Mouse (Mus musculus): ENCODE measurements around the gene Osgin1.

Osgin1 gene

DNA sequence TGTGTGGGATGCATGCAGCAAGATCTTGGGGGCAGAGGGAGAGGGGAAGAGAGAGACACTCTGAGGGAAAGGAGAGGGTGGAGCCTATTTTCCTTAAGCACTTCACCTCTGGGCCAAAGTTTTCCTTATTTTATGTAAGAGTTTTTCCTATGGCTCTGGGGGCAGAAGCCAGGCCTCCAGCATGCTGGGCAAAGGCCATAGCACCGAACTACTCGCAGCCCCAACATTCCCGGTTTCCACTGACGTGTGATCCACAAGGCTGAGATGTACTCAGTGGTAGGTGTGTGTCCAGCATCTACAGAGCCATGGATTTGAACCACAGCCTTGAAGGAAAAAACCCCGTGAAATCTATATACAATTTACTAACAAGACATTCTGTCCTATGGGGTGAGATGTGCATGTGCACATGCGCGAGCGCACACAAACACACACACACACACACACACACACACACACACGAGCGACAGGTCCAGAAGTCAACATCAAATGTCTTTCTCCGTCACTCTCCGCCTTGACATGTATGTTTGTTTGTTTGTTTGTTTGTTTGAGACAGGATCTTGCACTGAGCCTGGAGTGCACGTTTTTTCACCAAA is at the start of gene Osgin1:
Gene Osgin1 (plus strand): TSS at position 543 of the 593 bp plus-strand sequence.
- no peak for DNase-seq (ENCODE audit: low spot score)

DNA sequence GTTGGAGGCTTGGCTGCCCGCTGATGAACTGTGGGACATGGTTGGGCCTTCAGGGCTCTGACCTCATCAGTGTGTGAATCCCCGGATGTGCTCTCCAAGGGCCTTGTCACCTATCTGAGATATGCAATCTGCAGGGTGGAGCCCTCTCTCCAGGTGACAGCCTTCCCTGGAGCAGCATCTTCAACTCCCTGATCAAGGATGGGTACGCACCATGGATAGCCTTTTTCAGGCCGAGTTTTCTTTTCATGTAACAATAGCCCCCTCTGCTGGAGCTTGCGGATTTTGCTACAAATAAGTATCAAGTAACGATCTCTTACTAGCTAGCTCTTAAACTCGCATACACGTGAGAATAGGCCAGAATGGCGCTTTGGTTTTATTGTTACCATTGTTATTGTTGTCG is 49.4 kb upstream of the Osgin1 start:
- DNase-seq (ENCODE audit: low spot score): peak; percentile 32

DNA sequence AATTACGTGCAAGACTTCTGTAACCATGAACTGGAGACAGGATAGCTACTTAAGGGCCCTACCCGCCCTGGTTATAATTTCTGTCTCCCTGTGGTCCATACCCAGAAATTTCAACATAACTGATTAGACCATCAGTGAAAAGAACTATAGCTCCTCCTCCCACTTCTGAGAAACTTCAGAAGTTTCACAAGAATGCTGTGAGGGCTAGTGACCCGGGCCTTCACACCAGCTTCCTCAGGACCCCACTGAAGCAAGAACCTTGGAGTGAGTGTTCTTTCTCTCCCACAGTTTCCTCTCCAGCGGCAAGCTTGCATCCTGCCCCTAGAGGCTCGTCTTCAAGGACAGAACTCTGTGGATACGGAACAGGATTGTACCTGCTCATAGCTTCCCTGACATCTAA is 48.1 kb upstream of the Osgin1 start:
- DNase-seq (ENCODE audit: low spot score): no peak

DNA sequence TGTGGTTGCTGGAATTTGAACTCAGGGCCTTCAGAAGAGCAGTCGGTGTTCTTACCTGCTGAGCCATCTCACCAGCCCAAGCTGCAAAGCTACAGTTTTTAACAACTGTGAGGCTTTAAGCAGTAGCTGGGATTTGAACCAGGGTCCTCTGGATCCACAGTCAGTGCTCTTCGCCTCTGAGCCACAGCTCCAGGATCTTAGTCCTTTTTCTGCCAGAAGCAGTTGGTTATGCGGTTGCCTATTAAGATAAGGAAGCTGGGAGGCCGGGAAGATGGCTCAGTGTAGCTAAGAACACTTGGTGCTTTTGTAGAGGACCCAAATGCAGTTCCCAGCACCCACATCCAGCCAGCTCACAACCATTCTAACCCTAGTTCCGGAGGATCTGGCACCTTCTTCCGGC is 46.9 kb upstream of the Osgin1 start:
- no peak for DNase-seq (ENCODE audit: low spot score)

DNA sequence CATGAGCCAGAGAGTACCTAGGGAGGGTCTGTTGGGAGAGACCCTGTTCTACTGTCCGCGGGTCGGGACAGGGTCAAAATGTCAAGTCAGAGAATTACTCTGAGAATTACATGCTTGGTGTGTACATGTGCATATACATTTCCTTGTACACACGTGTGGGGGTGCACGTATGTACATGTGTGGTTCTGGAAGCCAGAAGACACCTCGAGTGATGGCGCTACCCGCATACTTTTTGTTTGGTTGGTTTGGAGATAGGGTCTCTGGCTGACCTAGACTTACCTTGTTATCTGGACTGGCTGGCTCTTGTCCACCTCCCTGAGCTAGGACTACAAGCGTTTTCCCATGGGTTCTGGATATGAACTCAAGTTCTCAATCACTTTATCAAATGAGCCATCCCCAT is 39.8 kb upstream of the Osgin1 start:
- DNase-seq (ENCODE audit: low spot score): no peak

DNA sequence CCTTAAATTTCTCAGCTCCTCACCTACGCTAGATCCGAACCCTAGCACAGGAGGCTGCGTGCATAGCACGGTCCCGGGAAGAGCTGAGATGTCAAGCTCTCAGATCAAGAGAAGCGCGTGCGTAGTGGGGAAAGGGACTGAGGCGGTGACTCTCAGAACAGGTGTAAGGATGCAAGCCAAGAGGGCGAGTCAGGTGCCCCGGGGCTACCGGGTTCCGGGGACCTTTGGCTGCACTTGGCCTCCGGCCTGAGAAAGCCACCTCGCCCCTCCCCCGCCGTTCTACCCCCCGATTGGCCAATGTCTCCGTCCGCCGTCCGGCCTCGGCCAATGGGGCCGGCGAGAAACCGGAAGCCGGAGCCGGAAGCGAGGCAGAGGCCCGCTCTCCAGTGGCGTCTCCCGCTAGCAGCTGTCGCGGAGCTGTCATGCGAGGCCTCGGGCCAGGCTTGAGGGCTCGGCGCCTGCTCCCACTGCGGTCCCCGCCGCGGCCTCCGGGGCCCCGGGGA is 39.3 kb upstream of the Osgin1 start, which contains the start of gene Mlycd:
Gene Mlycd (plus strand): TSS at position 355 of the 503 bp plus-strand sequence.
- peak; percentile 77 for DNase-seq (ENCODE audit: low spot score)

DNA sequence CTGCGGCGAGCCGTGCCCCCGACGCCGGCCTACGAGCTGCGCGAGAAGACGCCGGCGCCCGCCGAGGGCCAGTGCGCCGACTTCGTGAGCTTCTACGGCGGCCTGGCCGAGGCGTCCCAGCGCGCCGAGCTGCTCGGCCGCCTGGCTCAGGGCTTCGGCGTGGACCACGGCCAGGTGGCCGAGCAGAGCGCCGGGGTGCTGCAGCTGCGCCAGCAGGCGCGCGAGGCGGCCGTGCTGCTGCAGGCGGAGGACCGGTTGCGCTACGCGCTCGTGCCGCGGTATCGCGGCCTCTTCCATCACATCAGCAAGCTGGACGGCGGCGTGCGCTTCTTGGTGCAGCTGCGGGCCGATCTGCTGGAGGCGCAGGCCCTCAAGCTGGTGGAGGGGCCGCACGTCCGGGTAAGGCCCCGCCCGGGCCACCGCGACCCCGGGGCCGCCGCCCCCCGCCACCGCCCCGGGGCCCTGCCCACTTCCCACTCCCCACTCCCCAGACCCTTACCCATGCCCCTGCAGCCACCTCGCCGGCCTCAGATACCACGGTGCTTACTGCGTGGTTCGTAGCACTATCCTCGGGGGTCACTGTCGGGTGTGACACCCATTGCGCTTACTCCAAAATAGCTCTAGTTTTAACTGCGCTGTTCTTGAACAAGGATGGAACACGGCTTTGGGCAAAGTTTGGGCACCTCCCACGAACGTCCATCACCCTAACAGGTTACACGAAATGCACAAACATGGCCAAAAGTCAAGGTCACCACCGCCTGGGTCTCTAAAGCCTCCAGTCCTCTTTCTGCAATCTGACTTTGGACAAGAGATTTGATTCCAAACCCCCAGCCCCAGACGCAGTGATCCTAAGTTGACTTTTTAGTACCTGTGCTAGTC is 38.6 kb upstream of the Osgin1 start:
- DNase-seq (ENCODE audit: low spot score): no peak

DNA sequence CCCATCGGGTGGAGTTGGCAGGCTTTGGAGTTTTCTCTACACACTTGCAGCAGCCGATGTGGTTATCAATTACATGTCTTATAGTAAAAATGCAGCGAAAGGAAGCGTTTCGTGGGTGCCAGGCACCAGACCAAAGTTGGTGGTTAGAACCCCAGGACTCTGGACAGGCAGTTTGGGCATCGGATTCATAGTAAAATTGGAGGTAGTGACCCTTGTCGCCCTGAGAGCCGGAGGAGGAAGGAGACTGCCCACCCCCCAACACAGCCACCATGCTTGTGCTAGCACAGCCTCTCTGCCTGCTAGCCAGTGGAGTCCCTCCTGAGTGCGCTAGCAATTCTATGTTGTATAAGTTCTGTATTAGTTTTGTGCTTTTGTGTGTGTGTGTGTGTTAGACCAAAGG is 35.4 kb upstream of the Osgin1 start:
- DNase-seq (ENCODE audit: low spot score): no peak

DNA sequence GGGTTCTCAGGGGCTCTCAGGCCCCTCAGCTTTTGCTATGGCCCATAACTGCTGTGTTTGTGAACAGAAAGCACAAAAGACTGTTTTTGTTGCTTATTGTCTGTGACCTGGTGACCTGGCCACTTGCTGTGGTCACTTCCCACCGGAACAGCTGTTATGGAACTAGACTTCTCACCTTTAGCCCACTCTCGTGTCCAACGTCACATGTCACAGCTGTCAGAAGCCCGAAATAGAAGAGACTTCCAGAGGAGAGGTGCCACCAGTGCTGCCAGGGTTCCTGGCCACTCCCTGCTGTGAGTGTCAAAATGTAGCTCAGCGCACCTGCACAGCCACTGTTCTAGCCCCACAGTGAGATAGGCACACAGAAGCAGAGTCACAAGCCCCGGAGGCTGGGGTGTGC is 34.7 kb upstream of the Osgin1 start:
- DNase-seq (ENCODE audit: low spot score): no peak

DNA sequence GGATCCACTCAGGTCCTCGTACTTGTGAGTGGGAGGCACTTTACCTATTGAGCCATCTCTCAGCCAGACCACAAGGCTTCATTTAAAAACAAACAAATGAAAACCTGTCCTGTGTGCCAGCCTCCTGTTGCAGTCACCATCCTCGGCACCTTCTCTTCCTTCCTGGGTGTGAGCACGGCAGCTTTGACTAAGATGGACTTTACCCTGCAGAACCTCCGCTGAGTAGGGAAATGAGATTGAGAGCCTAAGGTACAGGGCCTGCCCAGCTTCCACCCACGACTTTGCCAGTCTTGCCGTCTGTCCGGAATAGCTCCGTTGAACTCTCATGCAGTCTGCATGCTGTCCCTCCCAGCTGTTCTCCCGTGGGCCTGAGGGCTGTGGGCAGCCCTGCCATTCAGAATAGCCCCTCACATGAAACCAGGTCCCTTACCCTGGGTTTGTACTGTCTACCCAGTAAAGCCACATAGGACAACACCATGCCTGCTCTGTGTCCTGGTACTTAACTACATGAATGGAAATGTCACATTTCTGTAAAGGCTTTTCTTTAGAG is 33.7 kb upstream of the Osgin1 start:
- no peak for DNase-seq (ENCODE audit: low spot score)

DNA sequence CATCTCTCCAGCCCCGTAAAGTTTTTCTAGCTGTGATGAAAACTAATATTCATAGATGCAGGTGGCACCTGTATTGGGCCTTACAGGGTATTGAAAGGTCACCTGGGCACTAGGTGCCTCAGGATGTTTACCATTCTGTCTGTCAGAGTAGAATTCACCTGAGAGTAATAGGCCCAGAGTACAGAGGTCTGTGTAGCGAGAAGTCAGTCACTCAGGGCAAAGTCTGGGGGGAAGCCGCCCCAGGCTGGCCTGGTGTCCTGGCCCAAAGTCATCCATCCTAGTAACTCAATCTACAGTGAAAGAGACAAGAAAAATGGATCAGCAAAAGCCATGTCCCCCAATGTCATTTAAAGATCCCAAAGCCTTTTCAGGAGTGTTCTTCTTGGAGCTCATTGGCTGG is 33.0 kb upstream of the Osgin1 start:
- DNase-seq (ENCODE audit: low spot score): no peak

DNA sequence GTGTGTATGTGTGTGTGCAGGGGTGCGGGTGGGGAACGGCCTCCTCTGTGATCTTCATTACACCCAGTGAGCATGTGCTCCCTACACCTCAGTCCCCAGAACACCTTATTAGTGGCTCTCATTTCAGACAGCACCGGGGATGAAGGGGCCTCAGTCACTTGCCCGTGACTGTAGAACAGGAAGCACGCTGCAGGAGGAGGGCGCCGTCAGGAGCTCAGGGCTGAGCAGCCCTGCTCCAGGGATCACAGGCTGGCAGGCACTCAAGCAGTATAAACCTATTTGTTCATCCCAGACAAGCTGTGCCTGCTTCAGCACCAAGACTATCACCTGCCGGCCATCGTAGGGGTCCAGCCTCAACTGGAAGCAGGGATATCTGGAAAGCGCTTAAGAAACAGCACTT is 30.0 kb upstream of the Osgin1 start:
- DNase-seq (ENCODE audit: low spot score): no peak

DNA sequence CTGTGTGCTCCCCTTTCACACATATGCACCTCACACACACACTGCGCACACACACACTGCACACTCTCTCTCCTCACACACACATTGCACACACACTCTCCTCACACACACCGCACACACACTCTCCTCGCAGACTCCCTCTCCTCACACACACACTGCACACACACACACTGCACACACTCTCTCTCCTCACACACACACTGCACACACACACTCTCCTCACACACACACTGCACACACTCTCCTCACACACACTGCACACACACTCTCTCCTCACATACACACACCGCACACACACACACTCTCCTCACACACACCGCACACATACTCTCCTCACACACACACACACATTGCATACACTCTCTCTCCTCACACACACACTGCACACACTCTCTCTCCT is 29.3 kb upstream of the Osgin1 start:
- no peak for DNase-seq (ENCODE audit: low spot score)

DNA sequence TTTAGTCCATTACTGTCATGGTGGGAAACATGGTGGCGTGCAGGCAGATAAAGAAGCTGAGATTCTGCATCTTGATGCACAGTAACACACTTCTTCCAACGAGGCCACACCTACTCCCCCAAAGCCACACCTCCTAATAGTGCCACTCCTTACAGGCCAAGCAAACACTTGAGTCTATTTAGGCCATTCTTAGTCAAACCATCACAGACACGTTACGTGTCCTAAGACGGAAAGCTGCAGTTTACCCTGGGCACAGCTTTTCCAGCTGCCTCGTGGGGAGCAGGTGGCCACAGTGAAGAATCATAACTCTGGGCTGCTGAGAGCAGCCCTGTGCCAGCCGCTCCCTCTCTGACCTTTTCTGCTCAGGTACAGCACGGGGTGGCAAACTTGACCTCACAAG is 25.6 kb upstream of the Osgin1 start:
- no peak for DNase-seq (ENCODE audit: low spot score)

DNA sequence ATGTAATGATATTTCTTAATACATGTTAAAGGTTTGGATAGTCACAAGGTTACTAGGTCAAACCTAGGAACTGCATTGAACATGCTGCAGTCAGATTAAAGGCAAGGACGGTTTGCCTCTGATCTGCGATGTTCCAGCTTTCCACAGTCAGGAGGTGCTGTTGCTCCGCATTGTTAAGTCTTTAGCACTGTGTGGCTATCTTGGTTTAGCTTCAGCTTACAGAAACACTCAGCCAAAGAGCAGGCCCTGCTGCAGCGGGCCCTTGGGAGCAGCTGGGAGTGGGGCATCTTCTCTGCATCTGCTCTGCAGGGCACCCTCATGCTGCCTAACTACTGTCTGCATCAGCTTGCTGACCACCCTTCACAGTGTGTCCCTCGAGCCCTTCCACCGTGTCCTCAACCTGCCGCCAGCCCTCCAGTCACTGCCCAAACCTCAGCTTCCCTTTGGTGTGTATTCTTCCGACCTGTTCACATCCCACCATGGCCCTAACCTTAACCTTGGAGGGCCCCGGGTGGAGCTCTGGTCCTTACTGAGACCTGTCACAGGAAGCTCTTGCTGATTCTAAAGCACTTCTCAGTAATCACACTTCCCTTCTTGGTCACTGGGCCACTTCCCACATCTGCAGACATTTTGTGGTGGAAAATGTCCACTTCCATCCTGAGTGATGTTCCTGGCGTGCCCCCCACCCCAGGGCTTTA is 21.7 kb upstream of the Osgin1 start:
- no peak for DNase-seq (ENCODE audit: low spot score)

DNA sequence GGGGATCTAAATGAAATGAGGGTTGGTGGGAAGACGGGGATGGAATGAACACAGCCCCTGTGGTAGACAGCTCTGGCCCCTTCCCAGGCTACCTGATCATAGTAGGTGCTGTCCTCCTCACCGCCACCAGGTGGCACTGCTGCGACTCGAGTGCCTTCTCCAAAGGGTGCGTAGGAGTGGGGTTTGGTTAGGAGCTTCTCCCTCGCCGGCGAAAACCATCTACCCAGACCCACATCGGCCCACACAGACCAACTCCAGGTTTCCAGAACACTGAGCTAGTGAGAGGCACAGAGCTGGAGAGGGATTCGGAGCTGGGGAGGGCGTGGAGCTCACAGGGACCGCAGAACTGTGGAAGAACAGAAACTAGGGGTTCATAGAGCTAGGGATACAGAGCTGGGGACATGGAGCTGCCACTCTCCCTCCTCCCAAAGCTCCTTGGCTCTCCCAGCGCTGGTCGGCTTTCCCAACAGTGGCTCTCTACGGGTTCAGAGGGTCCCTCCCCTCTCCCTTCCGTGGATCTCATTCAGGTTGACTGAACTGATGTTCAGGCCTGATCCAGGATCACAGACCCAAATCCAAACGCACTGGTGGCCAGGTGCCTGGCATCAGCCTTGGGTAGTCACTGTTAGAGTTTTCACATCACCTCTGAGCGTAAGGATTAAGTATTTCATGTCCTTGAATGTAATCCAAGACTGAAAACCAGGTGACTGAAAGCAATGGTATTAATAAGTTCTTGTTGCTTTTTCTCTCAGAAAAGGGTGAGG is 21.0 kb upstream of the Osgin1 start:
- no peak for DNase-seq (ENCODE audit: low spot score)

DNA sequence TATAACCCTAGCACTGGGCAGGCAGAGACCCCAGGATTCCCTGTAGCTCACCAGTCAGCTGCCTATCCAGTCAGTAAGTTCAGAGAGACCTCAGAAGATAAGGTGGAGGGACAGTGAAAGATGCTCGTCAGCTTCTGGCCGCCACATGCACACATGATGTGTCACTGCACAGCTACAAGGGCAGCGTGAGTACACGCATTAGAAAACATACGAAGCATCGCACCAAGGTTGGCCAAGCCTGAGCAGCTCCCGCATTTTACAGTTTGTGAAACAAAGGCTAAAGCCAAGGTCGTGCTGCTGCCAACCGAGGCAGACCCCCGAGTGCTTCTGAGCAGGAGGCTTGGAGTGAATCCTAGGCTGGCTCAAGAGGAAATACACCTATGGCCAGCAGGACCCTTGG is 20.3 kb upstream of the Osgin1 start:
- DNase-seq (ENCODE audit: low spot score): no peak

DNA sequence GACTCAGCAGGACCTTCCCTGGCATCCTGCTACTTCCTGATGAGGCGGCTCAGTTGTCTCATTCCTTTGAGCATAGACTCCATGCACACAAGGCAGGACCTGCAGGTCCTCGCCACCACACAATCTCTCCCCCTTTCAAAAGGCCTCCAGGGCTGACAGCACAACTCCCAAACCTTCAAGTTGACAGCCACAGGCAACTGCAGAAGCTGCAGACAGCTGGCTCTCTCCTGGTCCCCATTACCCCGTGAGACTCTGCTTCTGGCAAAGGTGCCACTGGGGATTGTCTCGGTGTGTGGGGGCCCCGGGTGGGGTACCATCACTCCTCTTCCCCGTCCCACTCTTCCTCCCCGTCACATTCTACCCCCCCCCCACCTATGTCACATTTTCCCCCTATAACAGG is 13.6 kb upstream of the Osgin1 start:
- DNase-seq (ENCODE audit: low spot score): no peak

DNA sequence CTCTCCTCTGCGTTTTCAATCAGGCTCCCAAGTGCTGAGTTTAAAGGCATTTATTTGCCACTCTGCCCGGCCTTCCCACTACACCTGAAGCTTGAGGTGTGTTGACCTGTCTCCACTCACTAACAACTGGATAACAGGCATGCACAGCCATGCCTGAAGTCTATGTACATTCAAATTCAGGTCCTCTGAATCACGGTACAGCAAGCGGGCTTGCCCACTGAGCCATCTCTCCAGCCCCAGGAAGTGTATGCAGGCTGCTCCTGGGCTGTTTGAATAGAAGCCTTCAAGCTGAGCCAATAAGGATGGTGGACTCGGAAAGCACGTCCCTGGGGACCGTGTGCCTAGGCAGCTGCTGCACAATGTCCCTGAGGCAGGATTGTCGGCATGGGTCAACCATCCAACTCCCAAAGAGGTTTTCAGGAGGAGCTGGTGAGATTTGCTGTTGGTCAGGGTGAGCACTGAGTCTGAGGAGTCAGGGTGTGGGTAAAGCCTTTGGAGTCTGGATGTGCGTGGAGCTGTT is 12.3 kb upstream of the Osgin1 start:
- DNase-seq (ENCODE audit: low spot score): no peak

DNA sequence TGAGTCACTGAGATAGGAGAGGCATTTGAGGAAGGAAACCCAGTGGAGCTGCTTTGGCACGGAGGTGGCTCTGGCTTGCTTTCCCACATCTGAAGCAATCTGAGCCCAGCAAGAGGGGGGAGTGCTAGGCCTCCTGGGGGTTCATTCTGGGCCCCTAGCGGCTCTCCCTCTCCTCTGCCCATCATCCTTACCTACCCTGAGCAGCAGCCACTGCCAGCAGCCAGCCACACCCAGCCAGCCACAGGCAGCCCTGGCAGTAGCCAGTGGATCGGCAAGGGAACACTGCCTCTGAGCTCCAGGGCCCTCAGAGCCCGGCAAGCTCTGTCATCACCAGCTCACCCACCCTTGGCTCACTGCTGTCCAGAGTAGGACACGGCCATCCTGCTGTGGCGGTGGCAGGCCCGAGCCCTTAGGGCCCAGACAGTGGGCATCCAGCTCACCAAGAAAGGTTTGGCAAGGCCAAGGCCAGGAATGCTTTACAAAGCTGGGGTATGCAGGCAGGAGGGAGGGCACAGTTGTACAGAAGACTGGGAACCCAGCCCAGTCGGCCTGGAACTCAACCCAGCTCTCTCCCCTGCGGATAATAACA is 11.7 kb upstream of the Osgin1 start:
- DNase-seq (ENCODE audit: low spot score): no peak

DNA sequence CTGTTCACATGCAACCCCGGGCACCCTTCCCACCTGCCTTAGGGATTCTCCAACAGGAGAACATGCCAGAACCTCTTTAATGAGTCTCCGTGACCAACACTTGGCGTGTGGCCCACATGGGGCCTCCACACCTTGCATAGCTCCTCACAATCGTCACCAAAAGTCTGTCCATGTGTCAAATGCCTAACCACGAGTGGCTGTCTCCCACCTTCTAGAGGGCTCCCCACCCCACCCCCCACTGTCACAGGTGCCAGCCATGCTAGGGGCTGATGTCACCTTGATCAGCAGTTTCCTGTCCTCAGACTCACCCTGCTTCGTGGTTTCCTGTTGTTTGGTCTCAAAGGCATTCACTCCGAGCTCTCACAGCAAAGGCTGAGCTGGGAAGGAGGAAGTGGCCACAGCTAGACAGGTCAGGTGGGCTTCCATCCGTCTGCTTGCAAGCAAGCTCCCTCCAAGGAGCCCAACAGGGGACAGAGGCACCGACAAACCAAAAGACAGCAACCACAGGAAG is 10.2 kb upstream of the Osgin1 start:
- no peak for DNase-seq (ENCODE audit: low spot score)
